ENCODE assay signal across 9 mouse cellular contexts in the genomic region with DNA sequence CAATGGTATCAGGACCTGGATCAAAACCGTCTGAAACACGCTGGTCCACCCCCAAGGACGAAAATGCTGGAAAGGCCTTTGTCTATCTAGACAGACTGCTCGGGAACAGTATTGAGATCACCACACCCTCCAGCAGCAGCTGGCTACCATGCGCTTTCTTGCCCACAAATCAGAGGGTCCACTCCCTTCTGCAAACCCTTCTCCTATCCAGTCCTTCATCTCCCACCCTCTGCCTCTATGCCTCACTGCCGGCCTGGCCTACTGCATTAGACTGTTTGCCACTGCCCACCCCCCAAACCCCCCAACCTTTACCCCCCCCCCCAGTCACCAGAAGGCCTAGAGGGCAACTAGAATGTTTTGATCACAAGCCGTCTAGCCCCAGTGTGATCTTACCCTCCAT. TPM values are rescaled to one million over a fixed set of nuclear protein-coding genes. Genes with fewer than 3 reads are reported as not detected.
DNase-seq lines count a peak whose midpoint lies in the region; ATAC-seq lines count a peak whose summit lies in the region.
"Had no signal": no experiment of that assay in that cellular context is flagged by ENCODE, and none has a peak within 500 bp of the region (broad histone marks: within the 10 kb centered on the region; RNA-seq: fewer than 3 reads in every experiment).

No protein-coding gene starts in this region.

- no peak overlapping the region for H3K4me3 ChIP-seq in kidney, embryonic 16.5 days (ENCODE audit: low read length)
- H3K4me3 ChIP-seq in forebrain, embryonic 11.5 days (ENCODE audit: low read depth, low read length), result no peak overlapping the region
- H3K4me3 ChIP-seq in intestine, embryonic 16.5 days (ENCODE audit: low read length), result no peak overlapping the region
- H3K4me3 ChIP-seq in neural tube, embryonic 13.5 days, result no peak overlapping the region

- no peak overlapping the region for H3K4me2 ChIP-seq in kidney, embryonic 16.5 days (replicated peaks; ENCODE audit: low read depth, low read length)
- H3K4me2 ChIP-seq in forebrain, embryonic 11.5 days (ENCODE audit: low read depth, low read length, severe bottlenecking), result no peak overlapping the region
- H3K4me2 ChIP-seq in intestine, embryonic 16.5 days (ENCODE audit: low read depth, low read length), result no peak overlapping the region
- H3K4me2 ChIP-seq in neural tube, embryonic 13.5 days, result no peak overlapping the region

- H3K27ac ChIP-seq in kidney, embryonic 16.5 days (ENCODE audit: low read length), result peak overlapping the region; percentile 89
- no peak overlapping the region; the same call in 1 of the 2 replicates for H3K27ac ChIP-seq in forebrain, embryonic 11.5 days (ENCODE audit: low read depth, low read length)
- H3K27ac ChIP-seq in intestine, embryonic 16.5 days (ENCODE audit: low read length), result peak overlapping the region; percentile 77
- peak overlapping the region; percentile 91 for H3K27ac ChIP-seq in neural tube, embryonic 13.5 days (replicated peaks)

- DNase-seq in kidney, postnatal 14 days, result no peak
- DNase-seq in forebrain, embryonic 11.5 days (ENCODE audit: low spot score), result no peak
- no peak for DNase-seq in gastrocnemius, postnatal 25 days
- no peak for DNase-seq in adrenal gland, adult 8-10 months
- DNase-seq in spleen, adult 18-20 months, result no peak
- DNase-seq: kidney, adult 18-20 months had no signal

- no peaks in the 10 kb centered on the region for H3K27me3 ChIP-seq in kidney, embryonic 16.5 days (ENCODE audit: insufficient read depth, low read length)
- H3K27me3 ChIP-seq in forebrain, embryonic 11.5 days (ENCODE audit: control insufficient read depth, insufficient read depth, low read length), result no peaks in the 10 kb centered on the region
- H3K27me3 ChIP-seq in intestine, embryonic 16.5 days (replicated peaks; ENCODE audit: control insufficient read depth, insufficient read depth, low read length), result no peaks in the 10 kb centered on the region
- H3K27me3 ChIP-seq in neural tube, embryonic 13.5 days, result no peaks in the 10 kb centered on the region

- H3K4me1 ChIP-seq in kidney, embryonic 16.5 days (ENCODE audit: insufficient read depth, low read length), result peaks cover 56% of the 10 kb centered on the region
- peaks cover 26% of the 10 kb centered on the region for H3K4me1 ChIP-seq in forebrain, embryonic 11.5 days (replicated peaks; ENCODE audit: control insufficient read depth, insufficient read depth, low read length)
- H3K4me1 ChIP-seq in intestine, embryonic 16.5 days (ENCODE audit: control insufficient read depth, insufficient read depth, low read length), result peaks cover 30% of the 10 kb centered on the region
- peaks cover 63% of the 10 kb centered on the region for H3K4me1 ChIP-seq in neural tube, embryonic 13.5 days (replicated peaks)

- H3K9ac ChIP-seq in kidney, embryonic 16.5 days (replicated peaks; ENCODE audit: low read length), result no peak overlapping the region
- H3K9ac ChIP-seq in forebrain, embryonic 11.5 days (ENCODE audit: low read length), result no peak overlapping the region
- 0 out of 2 replicates have a peak overlapping the region, but pooled peaks have one; percentile 42 for H3K9ac ChIP-seq in intestine, embryonic 16.5 days (ENCODE audit: low read depth, low read length)
- 0 out of 2 replicates have a peak overlapping the region, but pooled peaks have one; percentile 26 for H3K9ac ChIP-seq in neural tube, embryonic 13.5 days

- H3K36me3 ChIP-seq in kidney, embryonic 16.5 days (ENCODE audit: insufficient read depth, low read length), result no peaks in the 10 kb centered on the region
- no peaks in the 10 kb centered on the region for H3K36me3 ChIP-seq in forebrain, embryonic 11.5 days (ENCODE audit: control insufficient read depth, insufficient read depth, low read length)
- H3K36me3 ChIP-seq in intestine, embryonic 16.5 days (ENCODE audit: control insufficient read depth, insufficient read depth, low read length), result no peaks in the 10 kb centered on the region; the same call in 1 of the 2 replicates
- H3K36me3 ChIP-seq in neural tube, embryonic 13.5 days, result no peaks in the 10 kb centered on the region

- ATAC-seq in kidney, embryonic 16.5 days (ENCODE audit: low FRiP score, low TSS enrichment), result no peak
- peak; percentile 16; the same call in 1 of the 2 replicates for ATAC-seq in forebrain, embryonic 11.5 days (replicated peaks; ENCODE audit: low FRiP score)
- no peak for ATAC-seq in intestine, embryonic 16.5 days
- peak; percentile 34; the same call in 1 of the 2 replicates for ATAC-seq in neural tube, embryonic 13.5 days (ENCODE audit: low read depth)

- WGBS in kidney, embryonic 16.5 days, result 73% methylated on average over 7 of the region's 7 CpGs
- 53% methylated on average over 7 of the region's 7 CpGs for WGBS in forebrain, embryonic 11.5 days
- 80% methylated on average over 7 of the region's 7 CpGs for WGBS in intestine, embryonic 16.5 days
- 51% methylated on average over 7 of the region's 7 CpGs for WGBS in neural tube, embryonic 13.5 days

- no peaks in the 10 kb centered on the region for H3K9me3 ChIP-seq in kidney, embryonic 16.5 days (ENCODE audit: low read length)
- H3K9me3 ChIP-seq in forebrain, embryonic 11.5 days (ENCODE audit: control insufficient read depth, low read length), result no peaks in the 10 kb centered on the region
- no peaks in the 10 kb centered on the region for H3K9me3 ChIP-seq in intestine, embryonic 16.5 days (ENCODE audit: control insufficient read depth, low read length)
- H3K9me3 ChIP-seq in neural tube, embryonic 13.5 days, result no peaks in the 10 kb centered on the region

RNA-seq across cellular contexts. Expression of gene Acot11, which starts 19.5 kb away (rescaled TPM):
- polyA plus RNA-seq in kidney, embryonic 16.5 days (2015; fragmentation: Nextera tagmentation; extraction: Ambion mirVana), result 2.8 and 2.9 TPM in 2 replicates
- 1.6 and 1.8 TPM in 2 replicates for polyA plus RNA-seq in forebrain, embryonic 11.5 days (2014; fragmentation: Nextera tagmentation; extraction: Ambion mirVana)
- 18.3 and 21.5 TPM in 2 replicates for polyA plus RNA-seq in intestine, embryonic 16.5 days (2015; fragmentation: Nextera tagmentation; extraction: Ambion mirVana)
- 1.5 and 1.7 TPM in 2 replicates for polyA plus RNA-seq in neural tube, embryonic 13.5 days (2015; fragmentation: Nextera tagmentation; extraction: Ambion mirVana)
- total RNA-seq in gastrocnemius, postnatal 25 days (2021), result 10 to 100 TPM in 1 of 2 experiments, 1 to 10 TPM in 1; 7.8 to 14.3 TPM
- total RNA-seq in adrenal gland, adult 8-10 months (2022), result 10 to 100 TPM in 3 of 4 experiments, 1 to 10 TPM in 1; 7.7 to 65.3 (median 27.8) TPM

RNA-seq across cellular contexts. Expression of gene Fam151a, which starts 51.7 kb away (rescaled TPM):
- 6.8 and 8.1 TPM in 2 replicates for polyA plus RNA-seq in kidney, embryonic 16.5 days (2015; fragmentation: Nextera tagmentation; extraction: Ambion mirVana)
- polyA plus RNA-seq in forebrain, embryonic 11.5 days (2014; fragmentation: Nextera tagmentation; extraction: Ambion mirVana), result not detected in 2 replicates
- 0.73 and 1.5 TPM in 2 replicates for polyA plus RNA-seq in intestine, embryonic 16.5 days (2015; fragmentation: Nextera tagmentation; extraction: Ambion mirVana)
- polyA plus RNA-seq in neural tube, embryonic 13.5 days (2015; fragmentation: Nextera tagmentation; extraction: Ambion mirVana), result not detected in 2 replicates
- not detected for total RNA-seq in gastrocnemius, postnatal 25 days (2021)
- under 1 TPM in 1 of 4 experiments, not detected in 3; 0.17 TPM for total RNA-seq in adrenal gland, adult 8-10 months (2022)

RNA-seq across cellular contexts. Expression of gene Mroh7, which starts 54.6 kb away (rescaled TPM):
- 0.74 and 1.8 TPM in 2 replicates for polyA plus RNA-seq in kidney, embryonic 16.5 days (2015; fragmentation: Nextera tagmentation; extraction: Ambion mirVana)
- polyA plus RNA-seq in forebrain, embryonic 11.5 days (2014; fragmentation: Nextera tagmentation; extraction: Ambion mirVana), result 0.11 TPM in 1 of 2 replicates, not detected in the other
- 0.20 and 0.22 TPM in 2 replicates for polyA plus RNA-seq in intestine, embryonic 16.5 days (2015; fragmentation: Nextera tagmentation; extraction: Ambion mirVana)
- polyA plus RNA-seq in neural tube, embryonic 13.5 days (2015; fragmentation: Nextera tagmentation; extraction: Ambion mirVana), result 0.54 and 0.61 TPM in 2 replicates
- under 1 TPM; 0.19 to 0.69 TPM for total RNA-seq in gastrocnemius, postnatal 25 days (2021)
- 1 to 10 TPM; 1.0 to 5.1 (median 3.2) TPM for total RNA-seq in adrenal gland, adult 8-10 months (2022)

Comparison
In these comparisons a context has a peak if more than half of its experiments do, and no peak if none do; other contexts are left out.
1. ATAC-seq: peak in forebrain, embryonic 11.5 days (single experiment) and neural tube, embryonic 13.5 days (single experiment); none in kidney, embryonic 16.5 days (single experiment) and intestine, embryonic 16.5 days (single experiment).
2. H3K9ac ChIP-seq: peak in intestine, embryonic 16.5 days (single experiment) and neural tube, embryonic 13.5 days (single experiment); none in kidney, embryonic 16.5 days (single experiment) and forebrain, embryonic 11.5 days (single experiment).